Mouse (Mus musculus): ENCODE results near the gene Flot1.

DNA sequence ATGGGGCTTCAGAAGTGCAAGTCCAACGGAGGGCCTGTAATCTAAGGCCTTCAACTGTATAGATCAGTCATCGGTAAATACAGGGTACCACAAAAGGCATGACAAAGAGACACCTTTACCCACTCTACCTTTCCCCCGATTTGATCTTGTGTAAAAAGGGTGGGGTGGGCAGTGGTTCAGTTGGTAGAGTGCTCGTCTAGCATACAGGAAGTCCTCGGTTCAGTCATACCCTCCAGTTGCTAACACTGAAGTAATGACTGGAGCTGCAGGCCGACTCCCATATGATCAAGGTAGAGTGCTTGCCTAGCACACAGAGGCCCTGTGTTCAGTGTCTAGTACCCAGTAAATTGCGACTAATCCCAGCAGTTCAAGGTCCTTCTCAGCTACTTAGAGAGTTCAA lies 9.4 kb upstream of the Flot1 start:
- TF ChIP-seq POLR2A (IDR thresholded peaks at IDR 0.05; ENCODE audit: borderline replicate concordance, insufficient read depth, low read length) (no peak), CTCF (IDR thresholded peaks at IDR 0.05; ENCODE audit: borderline replicate concordance, insufficient read depth, low read depth, low read length) (no peak)
